Mouse (Mus musculus) midbrain, embryonic 13.5 days (tissue): ENCODE results near the gene Lima1. TPM values are rescaled to one million over a fixed set of nuclear protein-coding genes. Genes with fewer than 3 reads are reported as not detected.
A peak's percentile ranks its signal among the peaks of the same experiment; 100 is the strongest.
"Not testable (repeated sequence)": the region's sequence is repeated elsewhere in the genome, so short reads cannot be mapped to it uniquely, and the experiment has no call there.

ENCODE experiments used
- ATAC-seq: fragments of 200-750 bp; cut with Nextera tagmentation; 2 replicates; pipeline ENCODE4 v1.8.0; 2017; ENCODE audit warnings: mild to moderate bottlenecking, moderate TSS enrichment, moderate library complexity
- H3K27ac ChIP-seq: fragments of 300-500 bp; sonication (generic); 2 replicates; pipeline ENCODE4 v1.5.1; 2015; ENCODE audit warnings: inconsistent platforms, mild to moderate bottlenecking, moderate library complexity
- H3K27me3 ChIP-seq: fragments of 300-500 bp; sonication (generic); 2 replicates; pipeline ENCODE4 v1.6.1; 2015; ENCODE audit warnings: mild to moderate bottlenecking, inconsistent platforms
- H3K36me3 ChIP-seq: fragments of 300-500 bp; sonication (generic); 2 replicates; pipeline ENCODE4 v1.6.1; 2015; ENCODE audit warnings: mild to moderate bottlenecking, inconsistent platforms
- H3K4me1 ChIP-seq: fragments of 300-500 bp; sonication (generic); replicated peaks from 2 replicates; pipeline ENCODE4 v1.6.1; 2015; ENCODE audit warnings: inconsistent platforms
- H3K4me2 ChIP-seq: fragments of 300-500 bp; sonication (generic); replicated peaks from 2 replicates; pipeline ENCODE4 v1.6.1; 2015; ENCODE audit warnings: moderate library complexity, mild to moderate bottlenecking, inconsistent platforms
- H3K4me3 ChIP-seq: fragments of 300-500 bp; sonication (generic); replicated peaks from 2 replicates; pipeline ENCODE4 v1.5.1; 2015; ENCODE audit warnings: mild to moderate bottlenecking, inconsistent platforms
- H3K9ac ChIP-seq: fragments of 300-500 bp; sonication (generic); replicated peaks from 2 replicates; pipeline ENCODE4 v1.6.1; 2015; ENCODE audit warnings: mild to moderate bottlenecking, inconsistent platforms
- H3K9me3 ChIP-seq: fragments of 300-500 bp; sonication (generic); 2 replicates; pipeline ENCODE4 v1.6.1; 2016; ENCODE audit warnings: mild to moderate bottlenecking, inconsistent platforms
- WGBS: fragments of 180-500 bp; shearing (Covaris S2); methylation state at CpG from one replicate; pipeline ENCODE4 v1.1.7; 2015; 5-methylcytosine and 5-hydroxymethylcytosine counted together
- polyA plus RNA-seq: library from polyadenylated mRNA; unstranded; fragments of >200 nt; fragmentation: Nextera tagmentation; extraction: Ambion mirVana; gene quantifications from 2 replicates; pipeline ENCODE4 v1.2.1, GENCODE M21; 2015

Lima1 gene
- polyA plus RNA-seq, 1 experiment from 2014 or later, result 17.2 TPM

GRCm38 (mm10) chr15:99796066-99796465, 79.2 kb downstream of the Lima1 start:
- Histone ChIP-seq H3K36me3 (peaks cover 6% of the 10 kb centered on the region), H3K9ac (no peak overlapping the region), H3K4me3 (no peak overlapping the region)

GRCm38 (mm10) chr15:99792221-99792815, 82.9 kb downstream of the Lima1 start:
- Histone ChIP-seq H3K4me3 (no peak overlapping the region), H3K27ac (no peak overlapping the region), H3K4me1 (peaks cover 7% of the 10 kb centered on the region; the same call in 1 of the 2 replicates), H3K4me2 (no peak overlapping the region), H3K9ac (no peak overlapping the region), H3K27me3 (no peaks in the 10 kb centered on the region), H3K9me3 (no peaks in the 10 kb centered on the region), H3K36me3 (peaks cover 10% of the 10 kb centered on the region)
- 95% methylated on average over 16 of the region's 16 CpGs for WGBS
- no peak for ATAC-seq

More at GRCm38 (mm10) chr15:99796066-99796465, 79.2 kb downstream of the Lima1 start:
- Histone ChIP-seq H3K9me3 (no peaks in the 10 kb centered on the region), H3K4me1 (peaks cover 3% of the 10 kb centered on the region; the same call in 1 of the 2 replicates), H3K4me2 (no peak overlapping the region), H3K27ac (no peak overlapping the region), H3K27me3 (no peaks in the 10 kb centered on the region)
- ATAC-seq, result no peak
- WGBS, result 87% methylated on average over 3 of the region's 3 CpGs

- 95% methylated on average over 3 of the region's 3 CpGs for WGBS
- H3K4me3 ChIP-seq, result no peak overlapping the region
- no peaks in the 10 kb centered on the region for H3K9me3 ChIP-seq
- H3K27me3 ChIP-seq, result no peaks in the 10 kb centered on the region
- H3K36me3 ChIP-seq, result peaks cover 10% of the 10 kb centered on the region
- 0 out of 2 replicates have a peak, but pooled peaks cover 4% of the 10 kb centered on the region for H3K4me1 ChIP-seq
- H3K9ac ChIP-seq, result no peak overlapping the region
- H3K4me2 ChIP-seq, result no peak overlapping the region
- no peak for ATAC-seq
- H3K27ac ChIP-seq, result no peak overlapping the region
These were observed 84.3 kb downstream of the Lima1 start for GRCm38 (mm10) chr15:99791003-99791402.

- 95% methylated on average over 6 of the region's 6 CpGs for WGBS
- Histone ChIP-seq H3K27me3 (no peaks in the 10 kb centered on the region), H3K4me2 (no peak overlapping the region), H3K36me3 (peaks cover 10% of the 10 kb centered on the region), H3K9ac (no peak overlapping the region), H3K4me1 (0 out of 2 replicates have a peak, but pooled peaks cover 4% of the 10 kb centered on the region), H3K27ac (no peak overlapping the region), H3K9me3 (no peaks in the 10 kb centered on the region), H3K4me3 (no peak overlapping the region)
- no peak for ATAC-seq
These were observed 84.8 kb downstream of the Lima1 start for GRCm38 (mm10) chr15:99790464-99790863.

GRCm38 (mm10) chr15:99787625-99788120, 87.6 kb downstream of the Lima1 start:
- Histone ChIP-seq H3K36me3 (peaks cover 9% of the 10 kb centered on the region; the same call in 1 of the 2 replicates), H3K4me1 (0 out of 2 replicates have a peak, but pooled peaks cover 4% of the 10 kb centered on the region), H3K27ac (no peak overlapping the region), H3K4me3 (no peak overlapping the region), H3K9me3 (no peaks in the 10 kb centered on the region), H3K9ac (no peak overlapping the region), H3K27me3 (no peaks in the 10 kb centered on the region), H3K4me2 (no peak overlapping the region)
- WGBS, result 81% methylated on average over 9 of the region's 9 CpGs
- no peak for ATAC-seq

GRCm38 (mm10) chr15:99778677-99779335, 96.5 kb downstream of the Lima1 start:
- 94% methylated on average over 16 of the region's 16 CpGs for WGBS
- ATAC-seq, result 0 out of 2 replicates have a peak, but pooled peaks have one; percentile 6
- H3K27ac ChIP-seq, result no peak overlapping the region

GRCm38 (mm10) chr15:99778148-99778547, 97.1 kb downstream of the Lima1 start:
- 0 out of 2 replicates have a peak, but pooled peaks have one; percentile 56 for ATAC-seq
- 25% methylated on average over 7 of the region's 7 CpGs for WGBS
- no peaks in the 10 kb centered on the region for H3K9me3 ChIP-seq

More at GRCm38 (mm10) chr15:99778677-99779335, 96.5 kb downstream of the Lima1 start:
- H3K4me1 ChIP-seq, result no peaks in the 10 kb centered on the region
- H3K9me3 ChIP-seq, result no peaks in the 10 kb centered on the region
- H3K27me3 ChIP-seq, result no peaks in the 10 kb centered on the region
- H3K4me3 ChIP-seq, result no peak overlapping the region
- no peak overlapping the region for H3K9ac ChIP-seq
- peaks cover 12% of the 10 kb centered on the region for H3K36me3 ChIP-seq
- no peak overlapping the region for H3K4me2 ChIP-seq

GRCm38 (mm10) chr15:99772925-99773324, 102.3 kb downstream of the Lima1 start:
- no peak overlapping the region for H3K4me2 ChIP-seq
- no peaks in the 10 kb centered on the region for H3K9me3 ChIP-seq
- H3K27me3 ChIP-seq, result no peaks in the 10 kb centered on the region
- no peak for ATAC-seq
- H3K4me3 ChIP-seq, result no peak overlapping the region
- 33% methylated on average over 3 of the region's 3 CpGs for WGBS
- no peaks in the 10 kb centered on the region for H3K36me3 ChIP-seq
- H3K27ac ChIP-seq, result no peak overlapping the region
- H3K9ac ChIP-seq, result no peak overlapping the region
- peaks cover 17% of the 10 kb centered on the region for H3K4me1 ChIP-seq

More at GRCm38 (mm10) chr15:99778148-99778547, 97.1 kb downstream of the Lima1 start:
- no peak overlapping the region for H3K4me3 ChIP-seq
- H3K4me2 ChIP-seq, result no peak overlapping the region
- no peak overlapping the region for H3K27ac ChIP-seq
- peaks cover 12% of the 10 kb centered on the region for H3K36me3 ChIP-seq
- no peaks in the 10 kb centered on the region for H3K4me1 ChIP-seq
- no peak overlapping the region for H3K9ac ChIP-seq
- H3K27me3 ChIP-seq, result no peaks in the 10 kb centered on the region

- H3K36me3 ChIP-seq, H3K27me3 ChIP-seq, H3K9me3 ChIP-seq, ATAC-seq: not testable (repeated sequence)
- H3K27ac ChIP-seq, result peak within 1 kb of the TSS; percentile 92
- peak within 1 kb of the TSS; percentile 67 for H3K4me2 ChIP-seq
- H3K4me3 ChIP-seq, result peak within 1 kb of the TSS; percentile 77
- H3K4me1 ChIP-seq, result peaks cover 19% of the 10 kb centered on the region
- H3K9ac ChIP-seq, result peak within 1 kb of the TSS; percentile 90
These were observed 102.6 kb downstream of the Lima1 start, which contains the start of gene Cers5 for GRCm38 (mm10) chr15:99772881-99772924. Gene Cers5 (minus strand): TSS chr15:99772885.

- Histone ChIP-seq H3K9ac (peak overlapping the region; percentile 90), H3K4me1 (peaks cover 22% of the 10 kb centered on the region)
These were observed 102.9 kb downstream of the Lima1 start for GRCm38 (mm10) chr15:99772277-99772880.

GRCm38 (mm10) chr15:99771601-99772276, 103.5 kb downstream of the Lima1 start:
- Histone ChIP-seq H3K27ac (peak overlapping the region; percentile 92), H3K4me2 (peak overlapping the region; percentile 67), H3K36me3 (no peaks in the 10 kb centered on the region), H3K4me3 (peak overlapping the region; percentile 77), H3K9me3 (no peaks in the 10 kb centered on the region), H3K4me1 (peaks cover 22% of the 10 kb centered on the region), H3K27me3 (no peaks in the 10 kb centered on the region), H3K9ac (peak overlapping the region; percentile 90)
- ATAC-seq, result peak; percentile 79
- WGBS, result under 1% methylated on average over 57 of the region's 59 CpGs

More at GRCm38 (mm10) chr15:99772277-99772880, 102.9 kb downstream of the Lima1 start:
- 0% methylated on average over 30 of the region's 41 CpGs for WGBS
- H3K9me3 ChIP-seq, result no peaks in the 10 kb centered on the region
- peak overlapping the region; percentile 77 for H3K4me3 ChIP-seq
- no peaks in the 10 kb centered on the region for H3K27me3 ChIP-seq
- H3K4me2 ChIP-seq, result peak overlapping the region; percentile 67
- H3K36me3 ChIP-seq, result no peaks in the 10 kb centered on the region
- H3K27ac ChIP-seq, result peak overlapping the region; percentile 92
- ATAC-seq, result peak; percentile 94

- Histone ChIP-seq H3K9me3 (no peaks in the 10 kb centered on the region), H3K4me3 (peak overlapping the region; percentile 77), H3K4me2 (peak overlapping the region; percentile 67), H3K27me3 (no peaks in the 10 kb centered on the region), H3K4me1 (peaks cover 22% of the 10 kb centered on the region), H3K36me3 (no peaks in the 10 kb centered on the region), H3K27ac (no peak overlapping the region), H3K9ac (peak overlapping the region; percentile 90)
- WGBS, result 37% methylated on average over 5 of the region's 5 CpGs
- ATAC-seq, result no peak
These were observed 104.2 kb downstream of the Lima1 start for GRCm38 (mm10) chr15:99771004-99771500.
